Mouse (Mus musculus): ENCODE measurements around the gene Mrpl58. TPM values are rescaled to one million over a fixed set of nuclear protein-coding genes. Genes with fewer than 3 reads are reported as not detected.
A peak's percentile ranks its signal among the peaks of the same experiment; 100 is the strongest.
"Not testable (repeated sequence)": the region's sequence is repeated elsewhere in the genome, so short reads cannot be mapped to it uniquely, and the experiment has no call there.

Gene Mrpl58
- polyA plus RNA-seq, 1 experiment from 2014 or later = 277 TPM

GRCm38 (mm10) chr11:115386859-115387258 is 16.7 kb upstream of the Mrpl58 start:
- H3K4me1 ChIP-seq = peaks cover 41% of the 10 kb centered on the region
- not testable (repeated sequence) for H3K9me3 ChIP-seq; H3K27me3 ChIP-seq (ENCODE audit: poor library complexity, severe bottlenecking); H3K4me3 ChIP-seq; H3K27ac ChIP-seq; DNase-seq (ENCODE audit: extremely low spot score, low spot score)
- H3K36me3 ChIP-seq (replicated peaks) = peaks cover 63% of the 10 kb centered on the region
- WGBS = 90% methylated on average over 3 of the region's 3 CpGs

- Histone ChIP-seq H3K9me3 (no peaks in the 10 kb centered on the region), H3K36me3 (replicated peaks) (peaks cover 96% of the 10 kb centered on the region), H3K4me1 (0 out of 2 replicates have a peak, but pooled peaks cover 3% of the 10 kb centered on the region), H3K27ac (no peak overlapping the region), H3K27me3 (ENCODE audit: poor library complexity, severe bottlenecking) (peaks cover 4% of the 10 kb centered on the region; the same call in 1 of the 2 replicates), H3K4me3 (no peak overlapping the region)
- no peak for DNase-seq (ENCODE audit: extremely low spot score, low spot score)
- 95% methylated on average over 7 of the region's 7 CpGs for WGBS
These were observed 12.2 kb upstream of the Mrpl58 start for GRCm38 (mm10) chr11:115391358-115391757.

DNA sequence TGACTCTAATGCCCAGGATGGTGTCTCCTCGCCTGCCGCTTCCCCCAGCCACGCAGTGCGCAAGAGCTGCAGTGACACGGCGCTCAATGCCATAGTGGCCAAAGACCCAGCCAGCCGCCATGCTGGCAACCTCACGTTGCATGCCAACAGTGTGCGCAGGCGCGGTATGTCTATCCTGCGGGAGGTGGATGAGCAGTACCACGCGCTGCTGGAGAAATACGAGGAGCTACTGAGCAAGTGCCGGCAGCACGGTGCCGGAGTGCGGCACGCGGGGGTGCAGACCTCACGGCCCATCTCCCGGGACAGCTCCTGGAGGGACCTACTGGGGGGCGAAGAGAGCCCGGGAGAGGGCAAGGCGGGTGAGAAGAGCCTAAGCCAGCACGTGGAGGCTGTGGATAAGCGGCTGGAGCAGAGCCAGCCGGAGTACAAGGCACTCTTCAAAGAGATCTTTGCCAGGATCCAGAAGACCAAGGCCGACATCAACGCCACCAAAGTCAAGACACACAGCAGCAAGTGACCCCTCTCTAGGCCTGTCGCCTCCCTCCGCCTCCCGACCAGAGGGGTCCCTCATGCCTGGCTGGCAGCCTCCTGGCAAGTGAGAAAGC is 9.7 kb upstream of the Mrpl58 start:
- Histone ChIP-seq H3K27me3 (ENCODE audit: poor library complexity, severe bottlenecking) (peaks cover 4% of the 10 kb centered on the region; the same call in 1 of the 2 replicates), H3K4me1 (0 out of 2 replicates have a peak, but pooled peaks cover 3% of the 10 kb centered on the region), H3K27ac (no peak overlapping the region), H3K4me3 (no peak overlapping the region), H3K9me3 (no peaks in the 10 kb centered on the region), H3K36me3 (replicated peaks) (peaks cover 87% of the 10 kb centered on the region)
- WGBS = 74% methylated on average over 34 of the region's 34 CpGs
- no peak for DNase-seq (ENCODE audit: extremely low spot score, low spot score)

- DNase-seq (ENCODE audit: extremely low spot score, low spot score) = no peak
- H3K27ac ChIP-seq = no peak overlapping the region
- H3K9me3 ChIP-seq = no peaks in the 10 kb centered on the region
- H3K36me3 ChIP-seq (replicated peaks) = peaks cover 47% of the 10 kb centered on the region
- no peak overlapping the region for H3K4me3 ChIP-seq
- peaks cover 11% of the 10 kb centered on the region for H3K4me1 ChIP-seq
- H3K27me3 ChIP-seq (ENCODE audit: poor library complexity, severe bottlenecking) = no peaks in the 10 kb centered on the region; the same call in 1 of the 2 replicates
- WGBS = 84% methylated on average over 7 of the region's 7 CpGs
These were observed 5.5 kb upstream of the Mrpl58 start for GRCm38 (mm10) chr11:115398085-115398484.

DNA sequence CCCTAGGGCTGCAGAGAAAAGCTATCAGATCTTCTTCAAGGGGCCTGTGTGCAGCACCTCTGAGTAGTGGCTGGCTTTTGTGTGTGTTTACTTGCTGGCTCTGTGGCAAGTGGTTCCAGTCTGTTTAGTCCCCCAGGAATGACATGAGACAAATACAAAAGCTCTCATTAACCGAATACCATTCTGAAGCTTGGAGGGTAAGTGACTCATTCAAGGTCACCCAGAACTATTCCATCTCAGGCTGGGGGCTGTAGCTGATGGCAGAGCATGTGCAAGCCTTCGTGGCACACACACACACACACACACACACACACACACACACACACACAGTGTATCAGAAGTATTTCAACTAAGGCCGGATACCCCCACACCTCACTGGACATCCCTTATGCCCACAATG is 3.4 kb upstream of the Mrpl58 start:
- Histone ChIP-seq H3K27me3 (ENCODE audit: poor library complexity, severe bottlenecking) (no peaks in the 10 kb centered on the region), H3K27ac (no peak overlapping the region), H3K4me1 (peaks cover 28% of the 10 kb centered on the region), H3K9me3 (no peaks in the 10 kb centered on the region), H3K4me3 (no peak overlapping the region), H3K36me3 (replicated peaks) (peaks cover 27% of the 10 kb centered on the region)
- 83% methylated on average over 3 of the region's 3 CpGs for WGBS
- DNase-seq (ENCODE audit: extremely low spot score, low spot score) = no peak

GRCm38 (mm10) chr11:115400630-115401391 is 2.7 kb upstream of the Mrpl58 start:
- Histone ChIP-seq H3K27ac (peak overlapping the region; percentile 31), H3K4me1 (peaks cover 35% of the 10 kb centered on the region), H3K4me3 (no peak overlapping the region), H3K36me3 (replicated peaks) (peaks cover 27% of the 10 kb centered on the region), H3K9me3 (no peaks in the 10 kb centered on the region), H3K27me3 (ENCODE audit: poor library complexity, severe bottlenecking) (no peaks in the 10 kb centered on the region)
- DNase-seq (ENCODE audit: extremely low spot score, low spot score) = no peak
- 64% methylated on average over 11 of the region's 11 CpGs for WGBS

DNA sequence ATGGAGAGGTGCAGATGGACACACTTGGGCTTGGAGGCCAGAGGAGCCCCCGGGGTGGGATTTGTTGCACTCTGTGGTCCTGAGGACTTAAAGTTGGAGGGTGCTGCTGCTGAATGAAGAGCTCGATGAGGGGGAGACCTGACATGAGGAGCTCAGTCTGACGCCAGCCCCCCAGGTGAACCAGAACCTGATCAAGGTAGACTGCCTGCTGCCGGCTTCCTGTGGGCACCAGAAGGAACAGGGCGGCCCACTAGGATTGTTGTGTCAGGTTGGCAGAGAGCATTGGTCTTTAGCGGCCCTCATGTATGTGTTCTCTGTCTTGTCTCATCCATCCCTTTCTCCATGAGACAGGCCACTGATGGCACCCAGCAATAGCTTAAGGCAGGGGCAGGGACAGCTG is 2.2 kb downstream of the Mrpl58 start:
- WGBS = 97% methylated on average over 6 of the region's 6 CpGs

DNA sequence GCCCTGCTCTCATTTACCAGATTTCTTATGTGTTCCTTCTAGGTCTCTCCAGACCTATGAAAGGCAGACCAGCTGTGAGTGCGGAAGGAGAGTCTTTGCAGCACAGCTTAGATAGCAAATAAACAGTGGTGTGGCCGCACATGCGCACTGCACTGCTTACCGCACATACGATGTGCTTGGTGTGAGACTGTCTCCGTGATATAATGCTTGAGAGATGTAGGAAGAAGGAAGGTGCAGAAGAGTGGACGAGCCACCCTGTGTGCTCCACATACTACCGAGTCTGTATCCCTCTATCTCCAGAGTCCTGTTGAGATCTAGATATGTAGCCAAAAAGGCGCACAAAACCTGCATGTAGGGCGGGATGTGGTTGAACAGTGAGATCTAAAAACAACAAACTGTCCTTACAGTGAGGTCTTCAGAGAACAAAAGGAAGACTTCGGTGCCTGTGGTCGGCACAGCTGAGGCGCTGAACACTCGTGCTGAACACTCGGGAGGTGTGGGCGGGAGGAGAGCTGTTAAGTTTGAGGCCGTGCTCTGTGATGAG is 3.4 kb downstream of the Mrpl58 start:
- H3K36me3 ChIP-seq (replicated peaks) = peaks cover 56% of the 10 kb centered on the region

More for the DNA sequence above, 2.2 kb downstream of the Mrpl58 start:
- Histone ChIP-seq H3K9me3 (no peaks in the 10 kb centered on the region), H3K4me3 (peak overlapping the region; percentile 14; the same call in 1 of the 2 replicates), H3K36me3 (replicated peaks) (peaks cover 48% of the 10 kb centered on the region), H3K27me3 (ENCODE audit: poor library complexity, severe bottlenecking) (no peaks in the 10 kb centered on the region), H3K4me1 (peaks cover 74% of the 10 kb centered on the region), H3K27ac (peak overlapping the region; percentile 33; the same call in 1 of the 2 replicates)
- no peak for DNase-seq (ENCODE audit: extremely low spot score, low spot score)

GRCm38 (mm10) chr11:115408266-115408920 is 4.8 kb downstream of the Mrpl58 start:
- 79% methylated on average over 6 of the region's 6 CpGs for WGBS
- Histone ChIP-seq H3K27ac (peak overlapping the region; percentile 95), H3K9me3 (no peaks in the 10 kb centered on the region), H3K4me1 (peaks cover 89% of the 10 kb centered on the region), H3K4me3 (peak overlapping the region; percentile 70), H3K36me3 (replicated peaks) (peaks cover 56% of the 10 kb centered on the region), H3K27me3 (ENCODE audit: poor library complexity, severe bottlenecking) (no peaks in the 10 kb centered on the region)
- no peak for DNase-seq (ENCODE audit: extremely low spot score, low spot score)

More for the DNA sequence above, 3.4 kb downstream of the Mrpl58 start:
- Histone ChIP-seq H3K27me3 (ENCODE audit: poor library complexity, severe bottlenecking) (no peaks in the 10 kb centered on the region), H3K4me1 (peaks cover 80% of the 10 kb centered on the region), H3K4me3 (no peak overlapping the region), H3K9me3 (no peaks in the 10 kb centered on the region), H3K27ac (no peak overlapping the region)
- WGBS = 96% methylated on average over 17 of the region's 17 CpGs
- no peak for DNase-seq (ENCODE audit: extremely low spot score, low spot score)

- WGBS = 23% methylated on average over 7 of the region's 7 CpGs
- no peaks in the 10 kb centered on the region for H3K27me3 ChIP-seq (ENCODE audit: poor library complexity, severe bottlenecking)
- H3K27ac ChIP-seq = peak overlapping the region; percentile 95
- H3K4me3 ChIP-seq = peak overlapping the region; percentile 70
- H3K36me3 ChIP-seq (replicated peaks) = peaks cover 56% of the 10 kb centered on the region
- DNase-seq (ENCODE audit: extremely low spot score, low spot score) = peak; percentile 76
- no peaks in the 10 kb centered on the region for H3K9me3 ChIP-seq
- H3K4me1 ChIP-seq = peaks cover 85% of the 10 kb centered on the region
These were observed 6.0 kb downstream of the Mrpl58 start for GRCm38 (mm10) chr11:115409556-115409955.

- peak within 1 kb of the TSS; percentile 98 for H3K27ac ChIP-seq
- H3K36me3 ChIP-seq (replicated peaks) = peaks cover 59% of the 10 kb centered on the region
- peak within 1 kb of the TSS; percentile 99 for H3K4me3 ChIP-seq
- H3K4me1 ChIP-seq = peaks cover 45% of the 10 kb centered on the region
- peak; percentile 93 for DNase-seq (ENCODE audit: extremely low spot score, low spot score)
- no peaks in the 10 kb centered on the region for H3K9me3 ChIP-seq
- no peaks in the 10 kb centered on the region for H3K27me3 ChIP-seq (ENCODE audit: poor library complexity, severe bottlenecking)
- under 1% methylated on average over 56 of the region's 56 CpGs for WGBS
These were observed 16.1 kb downstream of the Mrpl58 start, which contains the start of the genes Atp5h and Kctd2 for GRCm38 (mm10) chr11:115419531-115420237. TSS of gene Atp5h (minus strand) at chr11:115419962. TSS of gene Kctd2 (plus strand) at chr11:115420128.

All from forebrain, embryonic 10.5 days (tissue).